Mouse (Mus musculus) kidney, embryonic 16.5 days (tissue): ENCODE measurements around the gene Ncoa4. TPM values are rescaled to one million over a fixed set of nuclear protein-coding genes. Genes with fewer than 3 reads are reported as not detected.
"Not testable (repeated sequence)": the region's sequence is repeated elsewhere in the genome, so short reads cannot be mapped to it uniquely, and the experiment has no call there.

Experiments used
- ATAC-seq: fragments of 200-750 bp; cut with Nextera tagmentation; 2 replicates; pipeline ENCODE4 v1.8.0; 2017; ENCODE audit warnings: moderate TSS enrichment; ENCODE audit not compliant: low FRiP score, low TSS enrichment
- H3K27ac ChIP-seq: fragments of 300-500 bp; sonication (generic); 2 replicates; pipeline ENCODE4 v1.5.1; 2014; ENCODE audit warnings: low read length
- H3K27me3 ChIP-seq: fragments of 300-500 bp; sonication (generic); 2 replicates; pipeline ENCODE4 v1.6.1; 2014; ENCODE audit warnings: low read length, control low read depth, mixed read lengths; ENCODE audit not compliant: insufficient read depth
- H3K36me3 ChIP-seq: fragments of 300-500 bp; sonication (generic); 2 replicates; pipeline ENCODE4 v1.6.1; 2014; ENCODE audit warnings: low read length, control low read depth, mixed read lengths; ENCODE audit not compliant: insufficient read depth
- H3K4me1 ChIP-seq: fragments of 300-500 bp; sonication (generic); 2 replicates; pipeline ENCODE4 v1.6.1; 2014; ENCODE audit warnings: low read length, control low read depth, mixed read lengths; ENCODE audit not compliant: insufficient read depth
- H3K4me2 ChIP-seq: fragments of 300-500 bp; sonication (generic); replicated peaks from 2 replicates; pipeline ENCODE4 v1.6.1; 2014; ENCODE audit warnings: low read depth, low read length
- H3K4me3 ChIP-seq: fragments of 300-500 bp; sonication (generic); 2 replicates; pipeline ENCODE4 v1.5.1; 2014; ENCODE audit warnings: mild to moderate bottlenecking, low read length
- H3K9ac ChIP-seq: fragments of 300-500 bp; sonication (generic); replicated peaks from 2 replicates; pipeline ENCODE4 v1.6.1; 2014; ENCODE audit warnings: low read length
- H3K9me3 ChIP-seq: fragments of 300-500 bp; sonication (generic); 2 replicates; pipeline ENCODE4 v1.6.1; 2016; ENCODE audit warnings: low read length, control low read depth
- WGBS: fragments of 180-500 bp; shearing (Covaris S2); extraction: QIAGEN DNeasy Blood & Tissue Kit; methylation state at CpG from one replicate; pipeline ENCODE4 v1.1.7; 2014; 5-methylcytosine and 5-hydroxymethylcytosine counted together
- polyA plus RNA-seq: library from polyadenylated mRNA; unstranded; fragments of >200 nt; fragmentation: Nextera tagmentation; extraction: Ambion mirVana; gene quantifications from 2 replicates; pipeline ENCODE4 v1.2.1, GENCODE M21; 2015

Gene Ncoa4
- polyA plus RNA-seq, 1 experiment from 2014 or later = 119 TPM

- no peaks in the 10 kb centered on the region for H3K9me3 ChIP-seq
- no peak for ATAC-seq
- H3K4me2 ChIP-seq = no peak overlapping the region
- no peaks in the 10 kb centered on the region for H3K27me3 ChIP-seq
- peaks cover 56% of the 10 kb centered on the region for H3K36me3 ChIP-seq
- H3K4me1 ChIP-seq = no peaks in the 10 kb centered on the region
- H3K4me3 ChIP-seq = no peak overlapping the region
- no peak overlapping the region for H3K27ac ChIP-seq
- 72% methylated on average over 6 of the region's 6 CpGs for WGBS
- H3K9ac ChIP-seq = no peak overlapping the region
Observed at GRCm38 (mm10) chr14:32190627-32191391, 31.1 kb downstream of the Ncoa4 start.

GRCm38 (mm10) chr14:32191926-32192325 lies 32.3 kb downstream of the Ncoa4 start:
- no peaks in the 10 kb centered on the region for H3K9me3 ChIP-seq
- no peak overlapping the region for H3K4me2 ChIP-seq
- H3K4me1 ChIP-seq = no peaks in the 10 kb centered on the region
- no peaks in the 10 kb centered on the region for H3K27me3 ChIP-seq
- no peak overlapping the region for H3K9ac ChIP-seq
- ATAC-seq = no peak
- H3K4me3 ChIP-seq = no peak overlapping the region
- peaks cover 52% of the 10 kb centered on the region for H3K36me3 ChIP-seq
- no peak overlapping the region for H3K27ac ChIP-seq
- 88% methylated on average over 5 of the region's 5 CpGs for WGBS

- Histone ChIP-seq H3K4me2 (no peak overlapping the region), H3K4me3 (no peak overlapping the region), H3K36me3 (peaks cover 51% of the 10 kb centered on the region), H3K27me3 (no peaks in the 10 kb centered on the region), H3K4me1 (no peaks in the 10 kb centered on the region), H3K9me3 (no peaks in the 10 kb centered on the region), H3K27ac (no peak overlapping the region), H3K9ac (no peak overlapping the region)
- WGBS = 42% methylated on average over 3 of the region's 3 CpGs
- no peak for ATAC-seq
Observed at GRCm38 (mm10) chr14:32192437-32192836, 32.8 kb downstream of the Ncoa4 start.

- not testable (repeated sequence) for H3K9ac ChIP-seq, H3K27me3 ChIP-seq, H3K27ac ChIP-seq, ATAC-seq, H3K9me3 ChIP-seq, H3K4me3 ChIP-seq, H3K4me2 ChIP-seq, H3K4me1 ChIP-seq
- 84% methylated on average over 5 of the region's 5 CpGs for WGBS
- H3K36me3 ChIP-seq = peaks cover 51% of the 10 kb centered on the region
Observed at GRCm38 (mm10) chr14:32193557-32193956, 33.9 kb downstream of the Ncoa4 start.

- peak overlapping the region; percentile 81 for H3K4me2 ChIP-seq
- peaks cover 25% of the 10 kb centered on the region for H3K4me1 ChIP-seq
- peak overlapping the region; percentile 95 for H3K9ac ChIP-seq
- H3K36me3 ChIP-seq = peaks cover 21% of the 10 kb centered on the region; the same call in 1 of the 2 replicates
- no peaks in the 10 kb centered on the region for H3K27me3 ChIP-seq
- H3K27ac ChIP-seq = peak overlapping the region; percentile 49; the same call in 1 of the 2 replicates
- under 1% methylated on average over 24 of the region's 26 CpGs for WGBS
- peak overlapping the region; percentile 94 for H3K4me3 ChIP-seq
- ATAC-seq = 0 out of 2 replicates have a peak, but pooled peaks have one; percentile 18
- no peaks in the 10 kb centered on the region for H3K9me3 ChIP-seq
Observed at GRCm38 (mm10) chr14:32201354-32201753, 41.7 kb downstream of the Ncoa4 start.

- H3K4me3 ChIP-seq = peak within 1 kb of the TSS; percentile 94
- peaks cover 19% of the 10 kb centered on the region; the same call in 1 of the 2 replicates for H3K36me3 ChIP-seq
- peak; percentile 96 for ATAC-seq
- H3K27ac ChIP-seq = peak within 1 kb of the TSS; percentile 75; the same call in 1 of the 2 replicates
- H3K4me1 ChIP-seq = peaks cover 25% of the 10 kb centered on the region
- WGBS = under 1% methylated on average over 66 of the region's 77 CpGs
- peak within 1 kb of the TSS; percentile 82 for H3K4me2 ChIP-seq
- H3K9me3 ChIP-seq = no peaks in the 10 kb centered on the region
- H3K9ac ChIP-seq = peak within 1 kb of the TSS; percentile 95
- H3K27me3 ChIP-seq = no peaks in the 10 kb centered on the region
Observed at GRCm38 (mm10) chr14:32201791-32202451, 42.3 kb downstream of the Ncoa4 start, which contains the start of the genes Timm23 and Parg. Gene Timm23, minus strand, starts transcription at chr14:32201898. Gene Parg, plus strand, starts transcription at chr14:32201949.

- no peak overlapping the region for H3K4me2 ChIP-seq
- 0 out of 2 replicates have a peak, but pooled peaks cover 4% of the 10 kb centered on the region for H3K36me3 ChIP-seq
- H3K27ac ChIP-seq = no peak overlapping the region
- H3K4me3 ChIP-seq = no peak overlapping the region
- no peaks in the 10 kb centered on the region for H3K9me3 ChIP-seq
- H3K4me1 ChIP-seq = no peaks in the 10 kb centered on the region
- no peak overlapping the region for H3K9ac ChIP-seq
- ATAC-seq = no peak
- H3K27me3 ChIP-seq = no peaks in the 10 kb centered on the region
Observed at GRCm38 (mm10) chr14:32226601-32227000, 66.9 kb downstream of the Ncoa4 start.

GRCm38 (mm10) chr14:32228996-32229395 lies 69.3 kb downstream of the Ncoa4 start:
- Histone ChIP-seq H3K4me1 (no peaks in the 10 kb centered on the region), H3K9me3 (no peaks in the 10 kb centered on the region), H3K27ac (no peak overlapping the region), H3K9ac (no peak overlapping the region), H3K27me3 (no peaks in the 10 kb centered on the region), H3K36me3 (0 out of 2 replicates have a peak, but pooled peaks cover 4% of the 10 kb centered on the region), H3K4me3 (no peak overlapping the region), H3K4me2 (no peak overlapping the region)
- WGBS = 2% methylated on average over 2 of the region's 2 CpGs
- ATAC-seq = no peak
